ENCODE assay signal across 1 mouse cellular context in the genomic region with DNA sequence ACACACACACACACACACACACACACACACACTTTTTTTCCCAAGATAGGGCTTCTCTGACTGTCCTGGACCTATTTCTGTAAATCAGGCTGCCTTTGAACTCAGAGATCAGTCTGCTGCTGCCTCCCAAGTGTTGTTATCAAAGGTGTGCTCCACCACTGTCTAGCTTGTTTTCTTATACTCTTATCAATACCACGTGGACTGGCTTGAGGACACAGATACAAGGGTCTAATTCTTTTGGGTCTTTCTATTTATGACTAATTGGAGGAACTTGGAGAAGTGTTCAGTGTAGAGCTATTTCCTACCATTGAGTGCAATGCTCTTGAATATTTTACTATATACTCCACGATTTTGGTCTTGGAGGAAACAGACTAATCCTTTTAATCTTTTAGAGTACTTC.
TF ChIP-seq lines count a peak whose summit lies in the region.

No protein-coding gene starts in this region.

TF ChIP-seq in MEL, 35 proteins besides CTCF, POLR2A, EP300 and RAD21:
- TF ChIP-seq MYC (IDR thresholded peaks at IDR 0.05; ENCODE audit: low read depth, low read length) (peak; percentile 58; the same call in 1 of the 2 replicates), USF1 (IDR thresholded peaks at IDR 0.05; ENCODE audit: low read depth, low read length) (peak; percentile 63), MAX (IDR thresholded peaks at IDR 0.05; ENCODE audit: low read length) (peak; percentile 64), MAZ (IDR thresholded peaks at IDR 0.05; ENCODE audit: low read depth, low read length) (no peak), ELF1 (IDR thresholded peaks at IDR 0.05; ENCODE audit: low read depth, low read length) (no peak), TCF12 (IDR thresholded peaks at IDR 0.05; ENCODE audit: low read depth, low read length) (no peak), GATA1 (IDR thresholded peaks at IDR 0.05; ENCODE audit: low read depth, low read length) (peak; percentile 39; the same call in 1 of the 2 replicates), SMC3 (IDR thresholded peaks at IDR 0.05; ENCODE audit: low read depth, low read length) (no peak), E2F4 (IDR thresholded peaks at IDR 0.05; ENCODE audit: borderline replicate concordance, low read depth, low read length) (no peak), TAL1 (IDR thresholded peaks at IDR 0.05; ENCODE audit: low read length) (no peak)
